ENCODE assay signal across 8 mouse cellular contexts in the genomic region with DNA sequence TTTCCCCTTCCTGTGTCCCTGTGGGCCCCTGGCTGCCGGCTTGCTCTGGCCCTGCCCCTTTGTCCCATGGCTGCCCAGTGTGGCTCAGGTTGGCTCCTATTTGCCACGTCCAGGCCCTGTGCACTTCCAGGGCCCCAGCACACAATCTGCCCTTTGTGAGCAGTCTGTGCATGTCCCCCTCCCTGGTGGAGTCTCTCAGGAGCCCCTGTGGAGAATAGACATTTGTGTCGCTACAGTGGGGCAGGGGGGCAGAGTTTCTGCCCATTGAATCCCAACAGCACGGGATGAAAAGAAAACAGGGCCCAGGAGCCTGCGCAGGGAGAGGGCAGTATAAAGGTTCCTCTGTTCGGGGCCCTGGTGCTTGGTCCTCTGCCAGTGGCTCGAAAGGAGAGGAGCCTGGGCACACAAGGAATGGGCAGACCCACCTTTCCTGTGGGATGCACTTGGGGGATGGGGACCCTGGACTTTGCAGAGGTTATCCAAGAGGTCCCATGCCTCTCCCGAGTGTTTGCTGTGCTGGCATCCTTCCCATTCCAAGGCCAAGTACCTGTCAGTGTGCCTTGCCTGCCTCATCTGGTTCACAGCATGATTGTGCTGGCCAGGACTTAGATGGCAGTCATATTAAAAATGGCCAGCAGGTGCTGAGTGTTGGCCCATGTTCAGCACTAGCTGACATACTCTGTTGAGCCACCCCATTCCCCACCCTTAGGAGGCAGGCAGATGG. TPM values are rescaled to one million over a fixed set of nuclear protein-coding genes. Genes with fewer than 3 reads are reported as not detected.
DNase-seq lines count a peak whose midpoint lies in the region; ATAC-seq and TF ChIP-seq lines count a peak whose summit lies in the region.

No protein-coding gene starts in this region.

- H3K4me1 ChIP-seq in forebrain, postnatal 0 days (ENCODE audit: insufficient read depth): no peaks in the 10 kb centered on the region
- no peaks in the 10 kb centered on the region for H3K4me1 ChIP-seq in lung, embryonic 14.5 days (ENCODE audit: insufficient read depth)

- 16% methylated on average over 8 of the region's 8 CpGs for WGBS in forebrain, postnatal 0 days
- 66% methylated on average over 8 of the region's 8 CpGs for WGBS in lung, embryonic 14.5 days

- H3K9me3 ChIP-seq in forebrain, postnatal 0 days (ENCODE audit: low read length): no peaks in the 10 kb centered on the region
- no peaks in the 10 kb centered on the region for H3K9me3 ChIP-seq in lung, embryonic 14.5 days (ENCODE audit: low read depth, low read length)

- no peak overlapping the region for H3K4me2 ChIP-seq in forebrain, postnatal 0 days (ENCODE audit: low read depth)
- H3K4me2 ChIP-seq in lung, embryonic 14.5 days: no peak overlapping the region

- H3K27ac ChIP-seq in forebrain, postnatal 0 days (ENCODE audit: low read depth, low read length): peak overlapping the region; percentile 73
- peak overlapping the region; percentile 15; the same call in 1 of the 2 replicates for H3K27ac ChIP-seq in lung, embryonic 14.5 days (ENCODE audit: low read depth)

- ATAC-seq in forebrain, postnatal 0 days: peak; percentile 93
- peak; percentile 47; the same call in 1 of the 2 replicates for ATAC-seq in lung, embryonic 14.5 days (ENCODE audit: insufficient read depth)
- ATAC-seq in erythroid progenitor cell, adult 5-6 weeks (replicated peaks; ENCODE audit: low FRiP score, poor library complexity, severe bottlenecking): no peak

- no peaks in the 10 kb centered on the region for H3K36me3 ChIP-seq in forebrain, postnatal 0 days (ENCODE audit: insufficient read depth)
- 0 out of 2 replicates have a peak, but pooled peaks cover 2% of the 10 kb centered on the region for H3K36me3 ChIP-seq in lung, embryonic 14.5 days (ENCODE audit: insufficient read depth)

- H3K4me3 ChIP-seq in forebrain, postnatal 0 days (ENCODE audit: low read depth, low read length): no peak overlapping the region
- H3K4me3 ChIP-seq in lung, embryonic 14.5 days (ENCODE audit: low read depth, low read length): no peak overlapping the region

- no peaks in the 10 kb centered on the region for H3K27me3 ChIP-seq in forebrain, postnatal 0 days (ENCODE audit: insufficient read depth, low read length)
- H3K27me3 ChIP-seq in lung, embryonic 14.5 days (ENCODE audit: insufficient read depth, low read length): no peaks in the 10 kb centered on the region

- TF ChIP-seq CTCF in forebrain, postnatal 0 days (IDR thresholded peaks at IDR 0.05; ENCODE audit: low read depth): peak; percentile 45; the same call in 1 of the 2 replicates
- peak; percentile 41; the same call in 1 of the 2 replicates for TF ChIP-seq CTCF in lung, embryonic 14.5 days (IDR thresholded peaks at IDR 0.05; ENCODE audit: low read depth)

- peak; percentile 94 for DNase-seq in retina, postnatal 1 day
- DNase-seq in retina, embryonic 14.5 days (ENCODE audit: low spot score): no peak
- DNase-seq in forebrain, postnatal 0 days: peak; percentile 73
- DNase-seq in kidney, postnatal 10 days: peak; percentile 66
- DNase-seq in lung, embryonic 14.5 days: peak; percentile 39
- peak; percentile 85 to 88 for DNase-seq in right cerebral cortex, postnatal 10 days (ENCODE audit: low spot score in 2 of 2)
- DNase-seq in embryo, embryonic 10.5 days (ENCODE audit: low spot score): no peak

- H3K9ac ChIP-seq in forebrain, postnatal 0 days: no peak overlapping the region
- no peak overlapping the region for H3K9ac ChIP-seq in lung, embryonic 14.5 days

RNA-seq across cellular contexts. Expression of a gene that starts 11.6 kb away (rescaled TPM):
- 19.1 and 23.8 TPM in 2 replicates for total RNA-seq in forebrain, postnatal 0 days (2014; rRNA removed)
- 39.7 and 56.0 TPM in 2 replicates for polyA plus RNA-seq in forebrain, postnatal 0 days (2015; fragmentation: Nextera tagmentation; extraction: Ambion mirVana)
- polyA plus RNA-seq in lung, embryonic 14.5 days (2014; fragmentation: Nextera tagmentation; extraction: Ambion mirVana): 82.4 and 84.6 TPM in 2 replicates
- 77.8 and 87.6 TPM in 2 replicates for total RNA-seq in erythroid progenitor cell, adult 5-6 weeks (2015; ENCODE audit: low replicate concordance)
- total RNA-seq in erythroid progenitor cell, adult 5-6 weeks (2017; ENCODE audit: low replicate concordance): 31.2 and 39.5 TPM in 2 replicates

RNA-seq across cellular contexts. Expression of a gene that starts 12.7 kb away (rescaled TPM):
- 21.7 and 34.2 TPM in 2 replicates for total RNA-seq in forebrain, postnatal 0 days (2014; rRNA removed)
- polyA plus RNA-seq in forebrain, postnatal 0 days (2015; fragmentation: Nextera tagmentation; extraction: Ambion mirVana): 21.2 TPM in 2 replicates
- polyA plus RNA-seq in lung, embryonic 14.5 days (2014; fragmentation: Nextera tagmentation; extraction: Ambion mirVana): 39.8 and 42.3 TPM in 2 replicates
- total RNA-seq in erythroid progenitor cell, adult 5-6 weeks (2015; ENCODE audit: low replicate concordance): not detected in 2 replicates
- not detected in 2 replicates for total RNA-seq in erythroid progenitor cell, adult 5-6 weeks (2017; ENCODE audit: low replicate concordance)

Comparison
In these comparisons a context has a peak if more than half of its experiments do, and no peak if none do; other contexts are left out.
1. DNase-seq: peak in retina, postnatal 1 day (single experiment), forebrain, postnatal 0 days (single experiment), kidney, postnatal 10 days (single experiment), lung, embryonic 14.5 days (single experiment) and right cerebral cortex, postnatal 10 days (2 of 2); none in retina, embryonic 14.5 days (single experiment) and embryo, embryonic 10.5 days (single experiment).
2. RNA of a gene that starts 12.7 kb away (total RNA-seq): 21.7 to 34.2 TPM in forebrain, postnatal 0 days; not detected in erythroid progenitor cell, adult 5-6 weeks; every median in the first group is over 10 times any median in the second.